Comparison of ENCODE assay signal across 7 mouse cellular contexts in the genomic region with DNA sequence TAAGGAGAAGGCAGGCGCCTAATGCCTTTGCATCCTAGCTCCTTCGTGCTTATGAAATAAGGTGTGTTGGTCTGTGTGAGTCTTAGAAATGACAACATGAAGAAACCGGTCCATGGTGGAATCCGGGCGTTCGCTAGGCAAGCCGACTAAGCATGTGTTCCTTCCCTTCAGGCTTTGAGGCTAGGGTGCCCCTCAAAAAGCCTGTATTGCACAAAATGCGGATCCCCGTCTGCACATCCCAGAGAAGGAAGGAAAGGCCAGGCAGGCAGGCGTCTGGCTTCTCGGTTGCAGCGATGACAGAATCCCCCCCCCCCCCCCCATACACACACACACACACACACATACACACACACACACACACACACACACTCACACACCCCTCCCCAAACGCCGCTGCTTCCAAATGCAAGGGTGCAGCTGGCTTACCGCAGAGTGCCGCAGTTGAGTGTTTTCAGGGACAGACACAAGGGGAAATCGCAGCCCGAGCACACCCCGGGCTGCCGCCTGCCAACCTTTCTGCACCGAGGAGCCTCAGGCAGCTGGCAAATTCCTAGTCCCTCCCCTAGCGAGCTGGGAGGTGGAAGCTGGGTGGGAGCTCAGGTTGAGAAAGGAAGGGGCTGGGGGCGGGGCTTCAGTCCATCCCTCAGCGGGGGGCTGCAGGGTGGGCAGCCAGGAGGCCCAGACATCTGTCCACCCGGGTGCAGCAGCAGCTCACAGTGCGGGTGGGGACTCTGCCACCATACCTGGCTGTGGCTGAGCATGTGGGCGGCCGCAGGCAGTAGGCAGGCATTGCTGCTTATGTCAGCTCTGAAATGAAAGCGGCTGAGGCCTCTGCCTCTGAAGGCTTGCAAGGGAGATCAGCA.
DNase-seq lines count a peak whose midpoint lies in the region; ATAC-seq and TF ChIP-seq lines count a peak whose summit lies in the region.

No protein-coding gene starts in this region.

- peaks cover 9% of the 10 kb centered on the region for H3K4me1 ChIP-seq in small intestine, adult 2 months (ENCODE audit: control insufficient read depth, insufficient read depth, insufficient read length, low read length)

- WGBS in small intestine, adult 2 months: 2% methylated on average over 29 of the region's 29 CpGs

- peak; percentile 66 for ATAC-seq in megakaryocyte-erythroid progenitor cell, adult 5-6 weeks (replicated peaks; ENCODE audit: low FRiP score, low TSS enrichment, poor library complexity, severe bottlenecking)

- peak overlapping the region; percentile 62 for H3K4me3 ChIP-seq in small intestine, adult 2 months (ENCODE audit: low read depth, low read length)

- no peaks in the 10 kb centered on the region for H3K36me3 ChIP-seq in small intestine, adult 2 months (ENCODE audit: control insufficient read depth, insufficient read depth, low read length)

- DNase-seq in adrenal gland, postnatal 14 days: peak; percentile 57
- DNase-seq in embryo, embryonic 11.5 days (ENCODE audit: low read depth, low spot score): peak; percentile 31
- peak; percentile 54 to 56 for DNase-seq in heart, adult 18-20 months
- DNase-seq in kidney, adult 11 months: peak; percentile 54
- DNase-seq in left cerebral cortex, postnatal 25 days (ENCODE audit: low spot score in 2 of 2): peak; percentile 84 to 91

- intact Hi-C loops in left cerebral cortex, postnatal 25 days (cut with DNase I): loop anchor here (5.0 kb wide), 1 partner anchor 88 kb away; no protein-coding TSS in a partner anchor

- no peaks in the 10 kb centered on the region for H3K27me3 ChIP-seq in small intestine, adult 2 months (ENCODE audit: control insufficient read depth, insufficient read depth, low read length)

- TF ChIP-seq CTCF in small intestine, adult 2 months (IDR thresholded peaks at IDR 0.05; ENCODE audit: extremely low read depth, insufficient read length, insufficient replicate concordance, low read depth, low read length): no peak

- TF ChIP-seq POLR2A in small intestine, adult 2 months (IDR thresholded peaks at IDR 0.05; ENCODE audit: low read depth, low read length): no peak

- 0 out of 2 replicates have a peak overlapping the region, but pooled peaks have one; percentile 31 for H3K27ac ChIP-seq in small intestine, adult 2 months (ENCODE audit: insufficient read depth, low read depth, low read length)

Comparison
In these comparisons a context has a peak if more than half of its experiments do, and no peak if none do; other contexts are left out.
1. Peak in every context shown above with its lines: DNase-seq, ATAC-seq, H3K4me3 ChIP-seq and H3K27ac ChIP-seq.
2. DNase-seq: peak in every context shown above with its lines; median percentile 88 in left cerebral cortex, postnatal 25 days; 57 in adrenal gland, postnatal 14 days; 55 in heart, adult 18-20 months; 54 in kidney, adult 11 months; 31 in embryo, embryonic 11.5 days.